Mouse (Mus musculus): ENCODE data around the gene 9430015G10Rik. TPM values are rescaled to one million over a fixed set of nuclear protein-coding genes. Genes with fewer than 3 reads are reported as not detected.
A peak's percentile ranks its signal among the peaks of the same experiment; 100 is the strongest.

The 9430015G10Rik gene
- polyA plus RNA-seq, 2 experiments: 34.4 to 74.5 TPM

GRCm38 (mm10) chr4:156130436-156130835, 20.7 kb downstream of the 9430015G10Rik start, which contains the start of gene Rnf223:
Gene Rnf223, plus strand, starts transcription at chr4:156130513.
- no peak for TF ChIP-seq POLR2A (IDR thresholded peaks at IDR 0.05; ENCODE audit: borderline replicate concordance, extremely low read depth, insufficient read depth, insufficient read length)
- H3K36me3 ChIP-seq (ENCODE audit: control insufficient read depth, insufficient read depth, low read length): peaks cover 10% of the 10 kb centered on the region
- H3K4me3 ChIP-seq (replicated peaks; ENCODE audit: low read length): no peak within 1 kb of the TSS
- H3K9ac ChIP-seq (ENCODE audit: low read depth, low read length, severe bottlenecking): no peak within 1 kb of the TSS
- ATAC-seq (ENCODE audit: low FRiP score, low read depth) (no peak), DNase-seq (ENCODE audit: low spot score) (no peak)
- H3K4me2 ChIP-seq (replicated peaks; ENCODE audit: low read depth, low read length, severe bottlenecking): no peak within 1 kb of the TSS
- H3K27me3 ChIP-seq (ENCODE audit: control insufficient read depth, insufficient read depth, low read length): no peaks in the 10 kb centered on the region
- H3K9me3 ChIP-seq (ENCODE audit: control insufficient read depth, low read length): no peaks in the 10 kb centered on the region
- H3K4me1 ChIP-seq (ENCODE audit: control insufficient read depth, insufficient read depth, low read length): no peaks in the 10 kb centered on the region
- 78% methylated on average over 15 of the region's 15 CpGs for WGBS
- H3K27ac ChIP-seq (replicated peaks; ENCODE audit: low read depth, low read length): no peak within 1 kb of the TSS

GRCm38 (mm10) chr4:156130940-156131339, 21.2 kb downstream of the 9430015G10Rik start:
- ATAC-seq (ENCODE audit: low FRiP score, low read depth): no peak
- no peaks in the 10 kb centered on the region for H3K4me1 ChIP-seq (ENCODE audit: control insufficient read depth, insufficient read depth, low read length)
- no peaks in the 10 kb centered on the region for H3K27me3 ChIP-seq (ENCODE audit: control insufficient read depth, insufficient read depth, low read length)
- H3K9me3 ChIP-seq (ENCODE audit: control insufficient read depth, low read length): no peaks in the 10 kb centered on the region
- peaks cover 5% of the 10 kb centered on the region for H3K36me3 ChIP-seq (ENCODE audit: control insufficient read depth, insufficient read depth, low read length)
- H3K27ac ChIP-seq (replicated peaks; ENCODE audit: low read depth, low read length): no peak overlapping the region
- H3K9ac ChIP-seq (ENCODE audit: low read depth, low read length, severe bottlenecking): no peak overlapping the region
- 79% methylated on average over 10 of the region's 10 CpGs for WGBS
- H3K4me3 ChIP-seq (replicated peaks; ENCODE audit: low read length): no peak overlapping the region
- H3K4me2 ChIP-seq (replicated peaks; ENCODE audit: low read depth, low read length, severe bottlenecking): no peak overlapping the region
- no peak for TF ChIP-seq POLR2A (IDR thresholded peaks at IDR 0.05; ENCODE audit: borderline replicate concordance, extremely low read depth, insufficient read depth, insufficient read length)
- DNase-seq (ENCODE audit: low spot score): no peak

GRCm38 (mm10) chr4:156133334-156133733, 23.6 kb downstream of the 9430015G10Rik start:
- H3K4me1 ChIP-seq (ENCODE audit: control insufficient read depth, insufficient read depth, low read length): no peaks in the 10 kb centered on the region
- no peak for TF ChIP-seq POLR2A (IDR thresholded peaks at IDR 0.05; ENCODE audit: borderline replicate concordance, extremely low read depth, insufficient read depth, insufficient read length)
- H3K9me3 ChIP-seq (ENCODE audit: control insufficient read depth, low read length): no peaks in the 10 kb centered on the region
- no peak overlapping the region for H3K27ac ChIP-seq (replicated peaks; ENCODE audit: low read depth, low read length)
- H3K27me3 ChIP-seq (ENCODE audit: control insufficient read depth, insufficient read depth, low read length): no peaks in the 10 kb centered on the region
- whole genome bisulfite sequencing: 63% methylated on average over 5 of the region's 5 CpGs
- H3K36me3 ChIP-seq (ENCODE audit: control insufficient read depth, insufficient read depth, low read length): no peaks in the 10 kb centered on the region
- peak overlapping the region; percentile 21; the same call in 1 of the 2 replicates for H3K9ac ChIP-seq (ENCODE audit: low read depth, low read length, severe bottlenecking)
- H3K4me3 ChIP-seq (replicated peaks; ENCODE audit: low read length): no peak overlapping the region
- H3K4me2 ChIP-seq (replicated peaks; ENCODE audit: low read depth, low read length, severe bottlenecking): no peak overlapping the region
- DNase-seq (ENCODE audit: low spot score) (no peak), ATAC-seq (ENCODE audit: low FRiP score, low read depth) (no peak)

GRCm38 (mm10) chr4:156133943-156134605, 24.3 kb downstream of the 9430015G10Rik start:
- ATAC-seq (ENCODE audit: low FRiP score, low read depth) (no peak), DNase-seq (ENCODE audit: low spot score) (no peak)
- H3K4me1 ChIP-seq (ENCODE audit: control insufficient read depth, insufficient read depth, low read length): no peaks in the 10 kb centered on the region
- H3K4me2 ChIP-seq (replicated peaks; ENCODE audit: low read depth, low read length, severe bottlenecking): no peak overlapping the region
- no peak for TF ChIP-seq POLR2A (IDR thresholded peaks at IDR 0.05; ENCODE audit: borderline replicate concordance, extremely low read depth, insufficient read depth, insufficient read length)
- no peaks in the 10 kb centered on the region for H3K9me3 ChIP-seq (ENCODE audit: control insufficient read depth, low read length)
- H3K27me3 ChIP-seq (ENCODE audit: control insufficient read depth, insufficient read depth, low read length): no peaks in the 10 kb centered on the region
- no peak overlapping the region for H3K9ac ChIP-seq (ENCODE audit: low read depth, low read length, severe bottlenecking)
- no peak overlapping the region for H3K4me3 ChIP-seq (replicated peaks; ENCODE audit: low read length)
- H3K27ac ChIP-seq (replicated peaks; ENCODE audit: low read depth, low read length): no peak overlapping the region
- no peaks in the 10 kb centered on the region for H3K36me3 ChIP-seq (ENCODE audit: control insufficient read depth, insufficient read depth, low read length)
- 76% methylated on average over 12 of the region's 12 CpGs for WGBS

DNA sequence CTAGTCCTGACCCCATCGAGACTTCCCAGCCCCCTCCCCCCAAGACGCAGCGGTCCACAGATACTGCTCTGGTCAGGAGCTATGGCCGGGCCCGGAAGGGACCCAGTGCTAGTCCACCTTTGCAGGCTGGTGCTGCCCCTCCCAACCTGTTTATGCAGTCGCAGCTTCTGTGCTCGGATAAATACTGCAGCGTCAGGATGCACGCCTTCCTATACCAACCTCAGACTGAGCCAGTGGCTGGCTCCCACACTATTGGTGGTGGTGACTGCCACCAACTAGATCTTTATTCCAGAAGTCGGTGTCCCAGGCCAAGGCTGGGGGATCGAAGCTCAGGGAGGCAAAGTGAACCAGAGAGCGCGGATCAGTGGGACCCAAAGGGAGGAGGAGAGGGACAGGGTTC, 25.3 kb downstream of the 9430015G10Rik start:
- Histone ChIP-seq H3K4me1 (ENCODE audit: control insufficient read depth, insufficient read depth, low read length) (no peaks in the 10 kb centered on the region), H3K4me3 (replicated peaks; ENCODE audit: low read length) (no peak overlapping the region), H3K9me3 (ENCODE audit: control insufficient read depth, low read length) (no peaks in the 10 kb centered on the region), H3K27ac (replicated peaks; ENCODE audit: low read depth, low read length) (no peak overlapping the region), H3K4me2 (replicated peaks; ENCODE audit: low read depth, low read length, severe bottlenecking) (no peak overlapping the region), H3K9ac (ENCODE audit: low read depth, low read length, severe bottlenecking) (no peak overlapping the region), H3K27me3 (ENCODE audit: control insufficient read depth, insufficient read depth, low read length) (no peaks in the 10 kb centered on the region), H3K36me3 (ENCODE audit: control insufficient read depth, insufficient read depth, low read length) (no peaks in the 10 kb centered on the region)
- 91% methylated on average over 13 of the region's 13 CpGs for WGBS
- no peak for TF ChIP-seq POLR2A (IDR thresholded peaks at IDR 0.05; ENCODE audit: borderline replicate concordance, extremely low read depth, insufficient read depth, insufficient read length)
- DNase-seq (ENCODE audit: low spot score) (no peak), ATAC-seq (ENCODE audit: low FRiP score, low read depth) (no peak)
